Mouse (Mus musculus) hindbrain, embryonic 15.5 days (tissue): ENCODE data around the gene Inpp5a. TPM values are rescaled to one million over a fixed set of nuclear protein-coding genes. Genes with fewer than 3 reads are reported as not detected.

ENCODE experiments used
- ATAC-seq: fragments of 200-750 bp; cut with Nextera tagmentation; 2 replicates; pipeline ENCODE4 v1.8.0; 2017; ENCODE audit warnings: low read depth, moderate number of reproducible peaks, moderate TSS enrichment; ENCODE audit not compliant: low FRiP score
- H3K27ac ChIP-seq: fragments of 300-500 bp; sonication (generic); replicated peaks from 2 replicates; pipeline ENCODE4 v1.5.1; 2015; ENCODE audit warnings: mild to moderate bottlenecking, inconsistent platforms
- H3K27me3 ChIP-seq: fragments of 300-500 bp; sonication (generic); 2 replicates; pipeline ENCODE4 v1.6.1; 2015; ENCODE audit warnings: control low read depth, inconsistent platforms
- H3K36me3 ChIP-seq: fragments of 300-500 bp; sonication (generic); 2 replicates; pipeline ENCODE4 v1.6.1; 2015; ENCODE audit warnings: control low read depth, inconsistent platforms
- H3K4me1 ChIP-seq: fragments of 300-500 bp; sonication (generic); replicated peaks from 2 replicates; pipeline ENCODE4 v1.6.1; 2015; ENCODE audit warnings: control low read depth, inconsistent platforms
- H3K4me2 ChIP-seq: fragments of 300-500 bp; sonication (generic); 2 replicates; pipeline ENCODE4 v1.6.1; 2015; ENCODE audit warnings: moderate library complexity, mild to moderate bottlenecking, inconsistent platforms
- H3K4me3 ChIP-seq: fragments of 300-500 bp; sonication (generic); 2 replicates; pipeline ENCODE4 v1.5.1; 2015; ENCODE audit warnings: mild to moderate bottlenecking, inconsistent platforms
- H3K9ac ChIP-seq: fragments of 300-500 bp; sonication (generic); 2 replicates; pipeline ENCODE4 v1.6.1; 2015; ENCODE audit warnings: inconsistent platforms
- H3K9me3 ChIP-seq: fragments of 300-500 bp; sonication (generic); 2 replicates; pipeline ENCODE4 v1.6.1; 2016; ENCODE audit warnings: control low read depth, inconsistent platforms
- WGBS: fragments of 180-500 bp; shearing (Covaris S2); methylation state at CpG from one replicate; pipeline ENCODE4 v1.1.7; 2015; 5-methylcytosine and 5-hydroxymethylcytosine counted together
- polyA plus RNA-seq: library from polyadenylated mRNA; unstranded; fragments of >200 nt; fragmentation: Nextera tagmentation; extraction: Ambion mirVana; gene quantifications from 2 replicates; pipeline ENCODE4 v1.2.1, GENCODE M21; 2015

Gene Inpp5a
- polyA plus RNA-seq, 1 experiment from 2014 or later: 24.6 TPM

- Histone ChIP-seq H3K27ac (no peak overlapping the region), H3K27me3 (no peaks in the 10 kb centered on the region), H3K4me3 (no peak overlapping the region), H3K4me1 (no peaks in the 10 kb centered on the region), H3K9ac (no peak overlapping the region), H3K36me3 (no peaks in the 10 kb centered on the region), H3K4me2 (no peak overlapping the region), H3K9me3 (no peaks in the 10 kb centered on the region)
- no peak for ATAC-seq
- 80% methylated on average over 2 of the region's 2 CpGs for WGBS
Measured at GRCm38 (mm10) chr7:139379745-139380144, 9.2 kb upstream of the Inpp5a start.

DNA sequence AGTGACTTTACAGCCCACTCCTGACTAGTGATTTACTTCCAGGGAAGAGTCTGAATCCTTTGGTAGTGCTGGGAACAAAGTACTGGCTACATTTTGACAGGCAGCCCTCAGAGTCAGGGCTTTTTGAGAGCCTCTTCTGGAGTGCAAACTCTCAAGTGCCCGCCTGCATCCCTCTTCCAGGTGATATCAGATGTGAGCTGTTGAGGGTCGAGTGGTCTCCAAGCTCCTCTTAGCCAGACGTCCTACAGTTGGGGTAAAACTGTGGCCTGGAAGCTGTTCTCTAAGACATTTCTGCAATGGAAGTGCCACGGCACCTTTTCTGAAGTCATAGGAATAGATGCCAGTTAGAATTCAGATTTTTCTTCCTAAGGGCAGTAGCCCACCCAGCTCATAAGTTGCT is 8.7 kb upstream of the Inpp5a start:
- Histone ChIP-seq H3K36me3 (no peaks in the 10 kb centered on the region), H3K4me1 (no peaks in the 10 kb centered on the region), H3K27me3 (no peaks in the 10 kb centered on the region), H3K9me3 (no peaks in the 10 kb centered on the region), H3K4me3 (no peak overlapping the region), H3K4me2 (no peak overlapping the region), H3K9ac (no peak overlapping the region), H3K27ac (no peak overlapping the region)
- no peak for ATAC-seq
- 83% methylated on average over 4 of the region's 4 CpGs for WGBS

DNA sequence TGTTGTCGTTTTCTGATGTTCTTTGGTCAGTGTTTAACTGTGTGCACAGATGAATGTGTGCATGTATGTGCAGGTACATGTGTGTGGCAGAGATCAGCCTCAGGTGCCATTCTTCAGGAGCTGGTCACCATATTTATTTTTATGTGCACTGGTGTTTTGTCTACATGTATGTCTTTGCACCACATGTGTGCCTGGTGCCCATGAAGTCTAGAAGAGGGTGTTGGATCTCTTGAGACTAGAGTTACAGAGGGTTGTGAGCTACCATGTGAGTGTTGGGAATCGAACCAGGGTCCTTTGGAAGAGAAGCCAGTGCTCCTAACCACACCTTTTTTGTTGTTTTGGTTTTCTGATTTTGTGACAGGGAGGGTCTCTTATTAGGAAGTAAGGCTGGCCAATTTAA is 7.0 kb upstream of the Inpp5a start:
- Histone ChIP-seq H3K36me3 (no peaks in the 10 kb centered on the region), H3K9me3 (no peaks in the 10 kb centered on the region), H3K9ac (no peak overlapping the region), H3K4me2 (no peak overlapping the region), H3K4me1 (peaks cover under 1% of the 10 kb centered on the region; the same call in 1 of the 2 replicates), H3K27me3 (no peaks in the 10 kb centered on the region), H3K27ac (no peak overlapping the region), H3K4me3 (no peak overlapping the region)
- WGBS: 85% methylated on average over 2 of the region's 2 CpGs
- ATAC-seq: no peak

GRCm38 (mm10) chr7:139382796-139383195 is 6.1 kb upstream of the Inpp5a start:
- Histone ChIP-seq H3K9ac (no peak overlapping the region), H3K4me3 (no peak overlapping the region)

DNA sequence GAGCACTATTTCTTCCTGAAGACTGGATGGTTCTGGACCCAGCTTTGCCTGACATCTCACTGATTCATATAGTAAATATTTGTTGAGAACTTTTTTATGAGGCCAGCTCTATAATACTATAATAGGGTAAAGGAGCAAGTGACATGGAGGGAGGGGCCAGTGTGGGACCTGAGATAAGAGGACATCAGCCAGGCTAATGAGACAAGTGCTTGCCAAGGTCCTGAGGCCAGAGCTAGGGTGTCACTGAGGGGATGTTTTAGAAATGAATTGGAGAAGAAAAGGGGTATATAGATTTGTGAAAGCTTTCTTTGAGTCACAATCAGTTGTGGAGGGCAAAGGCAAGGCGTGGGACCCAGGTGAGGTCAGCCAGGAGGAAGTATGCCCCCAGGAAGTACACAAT is 4.4 kb upstream of the Inpp5a start:
- H3K4me2 ChIP-seq: no peak overlapping the region
- no peaks in the 10 kb centered on the region for H3K9me3 ChIP-seq
- no peak for ATAC-seq
- no peak overlapping the region for H3K9ac ChIP-seq
- H3K36me3 ChIP-seq: no peaks in the 10 kb centered on the region
- H3K4me1 ChIP-seq: peaks cover 15% of the 10 kb centered on the region
- H3K4me3 ChIP-seq: no peak overlapping the region
- no peaks in the 10 kb centered on the region for H3K27me3 ChIP-seq
- 95% methylated on average over 1 of the region's 1 CpGs for WGBS
- no peak overlapping the region for H3K27ac ChIP-seq

More at GRCm38 (mm10) chr7:139382796-139383195, 6.1 kb upstream of the Inpp5a start:
- WGBS: 93% methylated on average over 2 of the region's 2 CpGs
- Histone ChIP-seq H3K9me3 (no peaks in the 10 kb centered on the region), H3K27ac (no peak overlapping the region), H3K27me3 (no peaks in the 10 kb centered on the region), H3K4me2 (no peak overlapping the region), H3K4me1 (peaks cover 10% of the 10 kb centered on the region), H3K36me3 (no peaks in the 10 kb centered on the region)
- ATAC-seq: no peak

- Histone ChIP-seq H3K9me3 (no peaks in the 10 kb centered on the region), H3K27ac (no peak overlapping the region), H3K27me3 (no peaks in the 10 kb centered on the region), H3K4me1 (peaks cover 20% of the 10 kb centered on the region), H3K4me3 (no peak overlapping the region), H3K36me3 (no peaks in the 10 kb centered on the region), H3K9ac (no peak overlapping the region), H3K4me2 (no peak overlapping the region)
- ATAC-seq: no peak
- 80% methylated on average over 2 of the region's 2 CpGs for WGBS
Measured at GRCm38 (mm10) chr7:139384916-139385530, 3.9 kb upstream of the Inpp5a start.

GRCm38 (mm10) chr7:139386933-139387690 is 1.8 kb upstream of the Inpp5a start:
- Histone ChIP-seq H3K9ac (no peak overlapping the region), H3K36me3 (no peaks in the 10 kb centered on the region), H3K27me3 (no peaks in the 10 kb centered on the region), H3K9me3 (no peaks in the 10 kb centered on the region), H3K4me1 (peaks cover 37% of the 10 kb centered on the region), H3K27ac (no peak overlapping the region), H3K4me2 (no peak overlapping the region), H3K4me3 (no peak overlapping the region)
- no peak for ATAC-seq
- 76% methylated on average over 9 of the region's 9 CpGs for WGBS

GRCm38 (mm10) chr7:139387921-139388669 is 814 bp upstream of the Inpp5a start:
- Histone ChIP-seq H3K36me3 (no peaks in the 10 kb centered on the region), H3K4me3 (peak overlapping the region; percentile 63), H3K27ac (peak overlapping the region; percentile 84), H3K9ac (peak overlapping the region; percentile 75), H3K9me3 (no peaks in the 10 kb centered on the region), H3K4me1 (peaks cover 47% of the 10 kb centered on the region), H3K4me2 (peak overlapping the region; percentile 68), H3K27me3 (no peaks in the 10 kb centered on the region)
- 20% methylated on average over 16 of the region's 16 CpGs for WGBS
- ATAC-seq: no peak

DNA sequence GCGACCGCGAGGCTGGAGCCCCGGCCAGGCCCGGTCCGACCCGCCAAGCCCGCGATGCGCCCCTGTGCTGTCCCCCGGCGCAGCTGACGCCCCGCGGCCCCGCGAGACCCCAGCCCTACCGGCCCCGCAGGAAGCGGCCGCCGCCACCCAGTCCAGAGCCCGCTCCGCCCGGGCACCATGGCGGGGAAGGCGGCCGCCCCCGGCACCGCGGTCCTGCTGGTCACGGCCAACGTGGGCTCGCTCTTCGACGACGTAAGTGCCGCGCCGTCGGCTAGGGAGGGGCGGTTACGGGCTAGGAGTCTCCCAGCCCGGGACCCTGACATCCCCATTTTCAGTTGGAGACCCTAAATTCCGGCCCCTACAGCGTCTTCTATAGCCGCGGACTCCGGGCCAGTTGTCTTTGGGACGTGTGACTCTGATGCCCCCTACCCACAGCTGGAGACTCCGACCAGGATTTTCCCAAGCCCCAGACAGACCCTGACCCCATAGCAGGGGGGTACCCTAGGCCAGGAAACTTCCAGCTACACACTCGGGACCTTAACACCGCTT is 378 bp downstream of the Inpp5a start:
- no peaks in the 10 kb centered on the region for H3K9me3 ChIP-seq
- WGBS: under 1% methylated on average over 50 of the region's 53 CpGs
- H3K9ac ChIP-seq: peak overlapping the region; percentile 70
- H3K27me3 ChIP-seq: no peaks in the 10 kb centered on the region
- no peaks in the 10 kb centered on the region for H3K36me3 ChIP-seq
- H3K4me2 ChIP-seq: peak overlapping the region; percentile 68
- peak overlapping the region; percentile 63 for H3K4me3 ChIP-seq
- H3K4me1 ChIP-seq: peaks cover 47% of the 10 kb centered on the region
- no peak for ATAC-seq
- peak overlapping the region; percentile 61 for H3K27ac ChIP-seq

DNA sequence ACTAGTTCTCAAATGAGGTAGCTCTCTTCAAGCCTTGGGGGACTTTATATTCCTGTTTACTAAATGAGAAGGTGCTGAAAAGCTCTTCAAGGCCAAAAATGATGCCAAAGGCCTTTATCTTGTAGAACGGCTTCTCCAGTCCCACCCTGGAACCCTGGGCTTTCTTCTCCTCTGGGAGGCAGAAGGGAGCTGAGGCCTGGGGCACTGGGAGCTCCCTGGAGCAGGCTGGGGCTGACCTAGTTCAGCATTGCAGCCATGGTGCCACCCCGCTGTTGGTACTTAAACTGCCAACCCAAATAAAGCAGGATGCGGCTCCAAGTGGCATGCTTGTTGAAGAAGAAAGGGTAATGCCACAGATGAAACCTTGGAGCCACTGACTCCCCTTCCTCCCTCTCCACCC is 1.5 kb downstream of the Inpp5a start:
- no peak for ATAC-seq
- Histone ChIP-seq H3K9ac (no peak overlapping the region), H3K27ac (no peak overlapping the region), H3K27me3 (no peaks in the 10 kb centered on the region), H3K4me1 (peaks cover 47% of the 10 kb centered on the region), H3K36me3 (no peaks in the 10 kb centered on the region), H3K4me3 (peak overlapping the region; percentile 63), H3K4me2 (peak overlapping the region; percentile 68), H3K9me3 (no peaks in the 10 kb centered on the region)
- 84% methylated on average over 3 of the region's 3 CpGs for WGBS

DNA sequence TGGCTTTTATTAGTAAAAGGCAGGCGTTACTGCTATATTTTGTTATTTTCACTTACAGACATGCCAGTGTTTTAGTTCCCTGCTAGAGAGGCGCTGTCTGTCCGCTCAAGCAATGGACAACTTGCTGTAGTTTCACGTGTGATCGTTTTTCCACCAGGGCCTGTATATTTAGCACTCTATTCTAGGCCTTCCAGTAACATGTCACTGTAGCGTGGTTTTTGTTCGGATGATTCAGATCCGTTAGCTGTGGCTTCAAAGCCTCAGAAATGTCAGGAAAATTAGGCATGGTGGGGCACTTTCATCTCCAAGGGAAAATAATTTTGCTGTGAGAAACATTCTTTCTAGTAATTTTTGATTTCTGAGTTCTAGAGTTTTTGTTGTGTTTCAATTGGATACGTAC is 2.0 kb downstream of the Inpp5a start:
- Histone ChIP-seq H3K27me3 (no peaks in the 10 kb centered on the region), H3K36me3 (no peaks in the 10 kb centered on the region), H3K4me2 (peak overlapping the region; percentile 68), H3K27ac (no peak overlapping the region), H3K9me3 (no peaks in the 10 kb centered on the region), H3K4me3 (no peak overlapping the region), H3K9ac (no peak overlapping the region), H3K4me1 (peaks cover 47% of the 10 kb centered on the region)
- WGBS: 86% methylated on average over 9 of the region's 9 CpGs
- ATAC-seq: no peak

- H3K27me3 ChIP-seq: no peaks in the 10 kb centered on the region
- 51% methylated on average over 5 of the region's 5 CpGs for WGBS
- H3K9me3 ChIP-seq: no peaks in the 10 kb centered on the region
- H3K4me3 ChIP-seq: no peak overlapping the region
- no peak overlapping the region for H3K4me2 ChIP-seq
- no peaks in the 10 kb centered on the region for H3K36me3 ChIP-seq
- no peak for ATAC-seq
- H3K27ac ChIP-seq: no peak overlapping the region
- peaks cover 47% of the 10 kb centered on the region for H3K4me1 ChIP-seq
- H3K9ac ChIP-seq: no peak overlapping the region
Measured at GRCm38 (mm10) chr7:139391691-139392090, 2.8 kb downstream of the Inpp5a start.
